Mouse (Mus musculus) lung, adult 10 weeks (tissue): ENCODE measurements around the gene Wdr24. TPM values are rescaled to one million over a fixed set of nuclear protein-coding genes. Genes with fewer than 3 reads are reported as not detected.

Experiments
- polyA plus RNA-seq: library from polyadenylated mRNA; stranded (reverse); fragments of 350-450 nt; fragmentation: Illumina TruSeq; extraction: RNeasy Lipid Tissue Mini Kit (QIAGEN cat#74804); gene quantifications from one replicate; pipeline ENCODE4 v1.2.3, GENCODE M21; 2014; ENCODE audit warnings: low read depth, low replicate concordance; ENCODE audit not compliant: insufficient read depth

The Wdr24 gene
- polyA plus RNA-seq, 1 experiment from 2014 or later: 6.9 TPM

Other genes starting within 250 kb of the Wdr24 start
- 12.0 TPM for gene Lmf1, start 244.5 kb upstream of the Wdr24 start, polyA plus RNA-seq
- gene Gng13, start 106.5 kb upstream of the Wdr24 start, polyA plus RNA-seq: 0.90 TPM
- gene Chtf18, start 96.2 kb upstream of the Wdr24 start, polyA plus RNA-seq: 1.0 TPM
- 9.4 TPM for gene Rpusd1, start 96.0 kb upstream of the Wdr24 start, polyA plus RNA-seq
- gene Mslnl, start 87.6 kb upstream of the Wdr24 start, polyA plus RNA-seq: not detected
- 49.1 TPM for gene Msln, start 69.2 kb upstream of the Wdr24 start, polyA plus RNA-seq
- 12.8 TPM for gene Narfl, start 49.9 kb upstream of the Wdr24 start, polyA plus RNA-seq
- gene Haghl, start 38.0 kb upstream of the Wdr24 start, polyA plus RNA-seq: 24.0 TPM
- 10.3 TPM for gene Ccdc78, start 37.0 kb upstream of the Wdr24 start, polyA plus RNA-seq
- 73.2 TPM for gene Fam173a, start 30.7 kb upstream of the Wdr24 start, polyA plus RNA-seq
- not detected for gene AC134908.4, start 28.0 kb upstream of the Wdr24 start, polyA plus RNA-seq
- gene Metrn, start 26.5 kb upstream of the Wdr24 start, polyA plus RNA-seq: 24.7 TPM
- gene Fbxl16, start 14.5 kb upstream of the Wdr24 start, polyA plus RNA-seq: 1.5 TPM
- 26.4 TPM for gene Jmjd8, start 5.2 kb downstream of the Wdr24 start, polyA plus RNA-seq
- gene Stub1, start 9.8 kb downstream of the Wdr24 start, polyA plus RNA-seq: 114 TPM
- 2.0 TPM for gene Rhbdl1, start 13.7 kb downstream of the Wdr24 start, polyA plus RNA-seq
- gene Gm20683, start 18.1 kb downstream of the Wdr24 start, polyA plus RNA-seq: 2.7 TPM
- gene Rhot2, start 21.2 kb downstream of the Wdr24 start, polyA plus RNA-seq: 17.7 TPM
- gene Wdr90, start 37.9 kb downstream of the Wdr24 start, polyA plus RNA-seq: 7.7 TPM
- gene Mcrip2, start 45.1 kb downstream of the Wdr24 start, polyA plus RNA-seq: 17.9 TPM
- 42.2 TPM for gene Mettl26, start 51.4 kb downstream of the Wdr24 start, polyA plus RNA-seq
- 0.25 TPM for gene Wfikkn1, start 57.2 kb downstream of the Wdr24 start, polyA plus RNA-seq
- gene Rab40c, start 96.1 kb downstream of the Wdr24 start, polyA plus RNA-seq: 16.6 TPM
- 34.5 TPM for gene Pigq, start 121.3 kb downstream of the Wdr24 start, polyA plus RNA-seq
- 7.5 TPM for gene Nhlrc4, start 121.3 kb downstream of the Wdr24 start, polyA plus RNA-seq
- gene A930017K11Rik, start 128.9 kb downstream of the Wdr24 start, polyA plus RNA-seq: not detected
- gene Capn15, start 162.2 kb downstream of the Wdr24 start, polyA plus RNA-seq: 6.4 TPM
- 10.4 TPM for gene Rab11fip3, start 245.9 kb downstream of the Wdr24 start, polyA plus RNA-seq